Mouse (Mus musculus): ENCODE measurements around the gene Homez. TPM values are rescaled to one million over a fixed set of nuclear protein-coding genes. Genes with fewer than 3 reads are reported as not detected.

The Homez gene
- total RNA-seq (2021), result 10 to 100 TPM; 17.9 to 18.3 TPM
- long read RNA-seq, experiment 1, full-length matches to known transcripts, result 6 of 10 reads
- long read RNA-seq, experiment 1, partial matches to known transcripts, result 0 of 10 reads
- long read RNA-seq, experiment 1, other reads (novel, unspliced or antisense), result 4 of 10 reads
- long read RNA-seq, experiment 2, full-length matches to known transcripts, result 7 of 13 reads
- long read RNA-seq, experiment 2, partial matches to known transcripts, result 0 of 13 reads
- long read RNA-seq, experiment 2, other reads (novel, unspliced or antisense), result 6 of 13 reads

- DNase-seq (ENCODE audit: low spot score in 2 of 2), result no peak
Measured at GRCm38 (mm10) chr14:54870861-54871260, at the start of gene Homez. Homez (minus strand) TSS chr14:54870961.

- no peak for DNase-seq (ENCODE audit: low spot score in 2 of 2)
Measured at GRCm38 (mm10) chr14:54920076-54920685, 49.4 kb upstream of the Homez start.

- DNase-seq (ENCODE audit: low spot score in 2 of 2), result no peak
Measured at GRCm38 (mm10) chr14:54913343-54913742, 42.6 kb upstream of the Homez start.

- DNase-seq (ENCODE audit: low spot score in 2 of 2), result peak in 1 of 2 experiments; percentile 46
Measured at GRCm38 (mm10) chr14:54912886-54913285, 42.1 kb upstream of the Homez start, which contains the start of gene Slc22a17. Slc22a17 (minus strand) TSS chr14:54913132.

GRCm38 (mm10) chr14:54912109-54912850, 41.5 kb upstream of the Homez start:
- DNase-seq (ENCODE audit: low spot score in 2 of 2), result no peak

- DNase-seq (ENCODE audit: low spot score in 2 of 2), result no peak
Measured at GRCm38 (mm10) chr14:54908682-54909081, 37.9 kb upstream of the Homez start.

- no peak for DNase-seq (ENCODE audit: low spot score in 2 of 2)
Measured at GRCm38 (mm10) chr14:54903641-54904040, 32.9 kb upstream of the Homez start.

- peak in 1 of 2 experiments; percentile 47 for DNase-seq (ENCODE audit: low spot score in 2 of 2)
Measured at GRCm38 (mm10) chr14:54900383-54900782, 29.6 kb upstream of the Homez start.

GRCm38 (mm10) chr14:54897445-54897844, 26.7 kb upstream of the Homez start:
- DNase-seq (ENCODE audit: low spot score in 2 of 2), result no peak

- DNase-seq (ENCODE audit: low spot score in 2 of 2), result peak in 1 of 2 experiments; percentile 58
Measured at GRCm38 (mm10) chr14:54894296-54895151, 23.8 kb upstream of the Homez start.

GRCm38 (mm10) chr14:54893651-54894181, 23.0 kb upstream of the Homez start:
- peak; percentile 89 to 92 for DNase-seq (ENCODE audit: low spot score in 2 of 2)

GRCm38 (mm10) chr14:54892200-54892599, 21.4 kb upstream of the Homez start, which contains the start of gene Pabpn1:
Pabpn1 (plus strand) TSS chr14:54892500.
- DNase-seq (ENCODE audit: low spot score in 2 of 2), result no peak

GRCm38 (mm10) chr14:54885309-54885708, 14.5 kb upstream of the Homez start:
- DNase-seq (ENCODE audit: low spot score in 2 of 2), result no peak

- no peak for DNase-seq (ENCODE audit: low spot score in 2 of 2)
Measured at GRCm38 (mm10) chr14:54884022-54884712, 13.4 kb upstream of the Homez start.

- peak; percentile 58 to 78 for DNase-seq (ENCODE audit: low spot score in 2 of 2)
Measured at GRCm38 (mm10) chr14:54883154-54884021, 12.6 kb upstream of the Homez start, which contains the start of the genes Bcl2l2 and Gm20521. Bcl2l2 (plus strand) TSS chr14:54883377. Gm20521 (plus strand) TSS chr14:54883441.

GRCm38 (mm10) chr14:54877048-54877715, 6.4 kb upstream of the Homez start, which contains the start of gene Ppp1r3e:
Ppp1r3e (minus strand) TSS chr14:54877550.
- peak; percentile 40 to 47 for DNase-seq (ENCODE audit: low spot score in 2 of 2)

GRCm38 (mm10) chr14:54876539-54877047, 5.8 kb upstream of the Homez start:
- peak; percentile 77 to 85 for DNase-seq (ENCODE audit: low spot score in 2 of 2)

All from adrenal gland, postnatal 4 days (tissue).